Mouse (Mus musculus) midbrain, embryonic 12.5 days (tissue): ENCODE results near the gene Socs5. TPM values are rescaled to one million over a fixed set of nuclear protein-coding genes. Genes with fewer than 3 reads are reported as not detected.

ENCODE experiments used
- ATAC-seq: fragments of 200-750 bp; cut with Nextera tagmentation; 2 replicates; pipeline ENCODE4 v1.8.0; 2017; ENCODE audit warnings: low read depth, moderate TSS enrichment, moderate library complexity; ENCODE audit not compliant: low FRiP score
- H3K27ac ChIP-seq: fragments of 300-500 bp; sonication (generic); replicated peaks from 2 replicates; pipeline ENCODE4 v1.5.1; 2016; ENCODE audit warnings: mild to moderate bottlenecking
- H3K27me3 ChIP-seq: fragments of 300-500 bp; sonication (generic); 2 replicates; pipeline ENCODE4 v1.6.1; 2016; ENCODE audit warnings: mild to moderate bottlenecking
- H3K36me3 ChIP-seq: fragments of 300-500 bp; sonication (generic); 2 replicates; pipeline ENCODE4 v1.6.1; 2016
- H3K4me1 ChIP-seq: fragments of 300-500 bp; sonication (generic); 2 replicates; pipeline ENCODE4 v1.6.1; 2016
- H3K4me2 ChIP-seq: fragments of 300-500 bp; sonication (generic); replicated peaks from 2 replicates; pipeline ENCODE4 v1.6.1; 2016; ENCODE audit warnings: mild to moderate bottlenecking, moderate library complexity
- H3K4me3 ChIP-seq: fragments of 300-500 bp; sonication (generic); 2 replicates; pipeline ENCODE4 v1.5.1; 2016; ENCODE audit warnings: mild to moderate bottlenecking
- H3K9ac ChIP-seq: fragments of 300-500 bp; sonication (generic); replicated peaks from 2 replicates; pipeline ENCODE4 v1.6.1; 2016; ENCODE audit warnings: mild to moderate bottlenecking, moderate library complexity
- H3K9me3 ChIP-seq: fragments of 300-500 bp; sonication (generic); 2 replicates; pipeline ENCODE4 v1.6.1; 2016; ENCODE audit warnings: mild to moderate bottlenecking
- WGBS: fragments of 180-500 bp; shearing (Covaris S2); methylation state at CpG from one replicate; pipeline ENCODE4 v1.1.7; 2016; 5-methylcytosine and 5-hydroxymethylcytosine counted together
- polyA plus RNA-seq: library from polyadenylated mRNA; unstranded; fragments of >200 nt; fragmentation: Nextera tagmentation; extraction: Ambion mirVana; gene quantifications from 2 replicates; pipeline ENCODE4 v1.2.1, GENCODE M21; 2016

Socs5 gene
- polyA plus RNA-seq, 1 experiment from 2014 or later, result 14.1 TPM

DNA sequence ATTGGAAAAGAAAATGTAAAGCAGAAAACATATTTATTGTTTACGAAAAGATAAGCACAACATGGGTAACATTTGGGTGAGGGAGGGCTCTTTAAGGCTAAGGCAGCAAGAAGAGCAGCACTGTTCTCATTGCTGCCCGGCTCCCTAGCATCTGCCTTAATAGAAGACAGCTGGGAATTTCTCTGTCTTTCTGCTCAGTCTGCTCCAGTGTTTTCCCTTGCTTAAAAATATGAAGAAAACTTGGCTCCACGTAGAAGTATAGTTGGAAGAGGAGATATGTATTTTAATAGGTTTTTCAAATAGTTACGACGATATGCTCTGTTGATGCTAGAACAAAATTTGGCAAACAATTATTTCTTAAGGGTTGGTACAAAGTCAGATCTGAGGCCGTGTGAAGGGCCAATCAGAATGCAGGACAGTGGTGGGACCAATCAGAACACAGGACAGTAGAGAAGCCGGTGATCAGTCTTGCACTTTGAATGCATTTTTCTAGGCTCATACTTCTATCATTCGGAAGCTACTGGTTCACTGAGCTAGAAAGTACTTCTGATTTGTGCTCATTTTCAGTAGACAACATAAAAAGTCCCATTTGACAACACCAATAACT is 39.0 kb downstream of the Socs5 start:
- no peak overlapping the region for H3K4me2 ChIP-seq
- H3K27ac ChIP-seq, result no peak overlapping the region
- WGBS, result 86% methylated on average over 8 of the region's 8 CpGs
- no peaks in the 10 kb centered on the region for H3K27me3 ChIP-seq
- H3K4me3 ChIP-seq, result no peak overlapping the region
- H3K9me3 ChIP-seq, result no peaks in the 10 kb centered on the region
- 0 out of 2 replicates have a peak, but pooled peaks cover 2% of the 10 kb centered on the region for H3K4me1 ChIP-seq
- ATAC-seq, result no peak
- no peak overlapping the region for H3K9ac ChIP-seq
- no peaks in the 10 kb centered on the region for H3K36me3 ChIP-seq

DNA sequence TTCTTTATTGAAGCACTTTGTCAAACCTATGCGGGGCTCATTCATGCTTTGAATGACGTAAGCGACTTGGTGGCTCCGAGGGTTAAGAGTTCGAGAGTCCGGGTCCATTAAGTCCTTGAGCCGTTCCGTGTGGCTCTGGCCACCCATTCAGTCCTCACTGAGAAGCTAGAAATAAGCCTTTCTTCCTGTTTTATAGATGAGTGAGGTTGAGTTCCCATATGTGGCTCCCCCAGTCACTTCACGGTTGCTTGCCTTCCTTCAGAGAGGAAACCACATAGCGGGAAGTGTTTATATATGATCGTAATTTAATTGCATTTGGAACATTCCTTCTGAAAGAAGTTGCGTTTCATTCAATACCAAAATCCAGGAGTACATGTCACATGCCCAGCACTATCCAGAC is 42.3 kb downstream of the Socs5 start:
- Histone ChIP-seq H3K27ac (no peak overlapping the region), H3K27me3 (no peaks in the 10 kb centered on the region), H3K9ac (no peak overlapping the region), H3K36me3 (no peaks in the 10 kb centered on the region), H3K4me3 (no peak overlapping the region), H3K4me1 (no peaks in the 10 kb centered on the region), H3K9me3 (no peaks in the 10 kb centered on the region), H3K4me2 (no peak overlapping the region)
- WGBS, result 91% methylated on average over 12 of the region's 12 CpGs
- no peak for ATAC-seq

DNA sequence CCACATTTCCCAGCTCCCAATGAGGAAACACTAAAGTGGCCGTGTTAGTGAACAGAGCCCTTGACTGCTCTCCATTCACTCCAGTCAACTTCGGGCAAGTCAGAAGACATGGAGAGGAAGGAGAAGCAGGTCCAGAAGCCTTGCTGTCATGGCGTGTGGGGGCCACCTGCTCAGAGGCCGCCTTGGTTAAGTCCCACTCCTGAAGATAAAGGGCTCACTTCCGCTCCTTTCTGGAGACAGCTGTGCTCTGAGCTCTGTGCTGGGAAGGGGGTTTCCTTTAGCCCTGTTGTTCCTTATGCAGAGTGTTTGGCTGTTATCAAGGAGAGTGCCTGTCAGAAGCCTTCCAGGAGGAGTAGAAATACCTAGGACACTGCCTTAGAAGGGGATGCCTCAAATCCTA is 45.5 kb downstream of the Socs5 start:
- H3K4me1 ChIP-seq, result no peaks in the 10 kb centered on the region
- H3K9me3 ChIP-seq, result no peaks in the 10 kb centered on the region
- H3K27me3 ChIP-seq, result no peaks in the 10 kb centered on the region
- H3K36me3 ChIP-seq, result no peaks in the 10 kb centered on the region
- no peak for ATAC-seq
- H3K4me3 ChIP-seq, result no peak overlapping the region
- no peak overlapping the region for H3K27ac ChIP-seq
- 48% methylated on average over 5 of the region's 5 CpGs for WGBS
- H3K9ac ChIP-seq, result no peak overlapping the region
- H3K4me2 ChIP-seq, result no peak overlapping the region

DNA sequence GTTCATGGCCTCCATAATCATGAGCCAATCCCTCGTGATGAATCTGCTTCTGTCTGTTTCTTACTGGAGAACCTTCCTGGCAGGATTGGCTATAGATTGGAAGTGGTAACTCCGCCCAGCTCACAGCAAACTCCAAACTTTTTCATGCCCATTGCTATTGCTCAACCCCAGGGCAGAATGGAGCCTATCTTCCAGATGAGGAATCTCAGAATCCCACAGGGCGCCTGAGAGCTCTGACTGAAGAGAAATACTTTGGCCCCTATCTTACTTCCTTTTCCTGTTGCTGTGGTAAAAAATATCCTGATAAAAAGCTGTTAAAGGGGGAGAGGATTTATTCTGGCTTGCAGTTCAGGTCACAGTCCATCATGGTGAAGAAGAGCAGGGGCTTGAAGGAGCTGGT is 48.2 kb downstream of the Socs5 start:
- H3K9ac ChIP-seq, result no peak overlapping the region
- H3K9me3 ChIP-seq, result no peaks in the 10 kb centered on the region
- no peak overlapping the region for H3K4me2 ChIP-seq
- no peaks in the 10 kb centered on the region for H3K36me3 ChIP-seq
- no peak for ATAC-seq
- WGBS, result 87% methylated on average over 3 of the region's 3 CpGs
- H3K27me3 ChIP-seq, result no peaks in the 10 kb centered on the region
- no peak overlapping the region for H3K27ac ChIP-seq
- no peaks in the 10 kb centered on the region for H3K4me1 ChIP-seq
- H3K4me3 ChIP-seq, result no peak overlapping the region

DNA sequence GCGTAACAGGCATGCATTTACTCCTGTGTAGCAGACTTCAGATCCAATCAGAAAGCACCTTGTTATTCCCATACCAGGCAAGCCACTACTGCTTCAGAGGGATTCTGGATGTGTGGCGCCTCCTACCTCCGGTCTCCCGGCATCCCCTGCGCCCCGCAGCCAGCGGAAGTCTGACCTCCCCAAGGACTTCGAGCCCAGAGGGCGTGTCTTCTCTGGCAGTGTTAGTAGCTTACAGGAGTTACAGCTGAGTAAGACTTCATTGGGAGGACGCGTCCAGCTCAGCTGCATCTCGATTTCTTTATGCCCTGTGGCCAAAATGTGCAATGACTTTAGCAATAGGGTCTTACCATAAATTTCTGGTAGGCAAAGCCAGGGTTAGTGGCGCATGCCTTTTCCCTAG is 50.3 kb downstream of the Socs5 start:
- H3K27ac ChIP-seq, result no peak overlapping the region
- no peak overlapping the region for H3K4me3 ChIP-seq
- H3K4me1 ChIP-seq, result no peaks in the 10 kb centered on the region
- no peaks in the 10 kb centered on the region for H3K9me3 ChIP-seq
- no peak overlapping the region for H3K9ac ChIP-seq
- no peak overlapping the region for H3K4me2 ChIP-seq
- no peaks in the 10 kb centered on the region for H3K36me3 ChIP-seq
- 74% methylated on average over 13 of the region's 13 CpGs for WGBS
- no peaks in the 10 kb centered on the region for H3K27me3 ChIP-seq
- ATAC-seq, result no peak

DNA sequence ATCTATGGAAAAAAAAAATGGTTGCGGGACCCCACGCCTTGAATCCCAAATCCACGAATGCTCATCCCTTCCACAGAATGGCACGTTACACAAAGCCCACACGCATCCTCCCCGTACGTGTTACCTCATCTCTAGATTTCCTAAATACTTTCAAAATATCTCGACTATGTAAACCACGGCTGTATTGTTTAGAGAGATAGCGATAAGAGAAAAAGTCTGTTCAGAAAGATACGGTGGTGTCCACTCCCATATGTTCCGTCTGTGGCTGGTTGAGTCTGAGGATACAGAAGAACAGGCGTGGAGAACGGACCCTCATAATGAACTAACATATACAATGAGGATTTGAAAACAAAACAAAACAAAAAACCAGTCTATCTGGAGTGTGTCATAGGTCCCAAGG is 51.1 kb downstream of the Socs5 start:
- H3K27ac ChIP-seq, result no peak overlapping the region
- no peaks in the 10 kb centered on the region for H3K27me3 ChIP-seq
- H3K4me3 ChIP-seq, result no peak overlapping the region
- WGBS, result 95% methylated on average over 14 of the region's 14 CpGs
- no peaks in the 10 kb centered on the region for H3K9me3 ChIP-seq
- H3K4me2 ChIP-seq, result no peak overlapping the region
- no peaks in the 10 kb centered on the region for H3K36me3 ChIP-seq
- H3K9ac ChIP-seq, result no peak overlapping the region
- ATAC-seq, result no peak
- no peaks in the 10 kb centered on the region for H3K4me1 ChIP-seq

DNA sequence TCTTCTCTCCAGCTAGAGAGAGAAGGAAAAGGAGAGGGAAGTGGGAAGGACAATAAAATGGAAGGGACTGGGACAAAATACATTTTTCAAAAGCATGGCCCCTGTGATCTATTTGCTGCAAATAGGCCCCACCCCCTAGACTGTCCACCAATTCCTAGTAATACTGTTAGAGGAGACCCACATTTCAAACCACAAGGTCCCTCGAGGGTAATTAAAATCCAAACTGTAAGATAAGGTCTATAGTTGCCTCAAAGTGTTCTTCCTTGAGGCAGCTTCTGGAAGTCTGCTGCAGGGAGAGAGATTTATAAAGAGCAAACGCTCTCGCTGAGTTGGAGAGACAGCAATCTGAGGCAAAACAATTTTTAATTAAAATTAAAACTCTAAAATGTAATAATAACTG is 52.8 kb downstream of the Socs5 start:
- WGBS, result 87% methylated on average over 3 of the region's 3 CpGs
- Histone ChIP-seq H3K9ac (no peak overlapping the region), H3K27me3 (no peaks in the 10 kb centered on the region), H3K27ac (no peak overlapping the region), H3K36me3 (no peaks in the 10 kb centered on the region), H3K9me3 (no peaks in the 10 kb centered on the region), H3K4me3 (no peak overlapping the region), H3K4me2 (no peak overlapping the region), H3K4me1 (no peaks in the 10 kb centered on the region)
- ATAC-seq, result no peak

DNA sequence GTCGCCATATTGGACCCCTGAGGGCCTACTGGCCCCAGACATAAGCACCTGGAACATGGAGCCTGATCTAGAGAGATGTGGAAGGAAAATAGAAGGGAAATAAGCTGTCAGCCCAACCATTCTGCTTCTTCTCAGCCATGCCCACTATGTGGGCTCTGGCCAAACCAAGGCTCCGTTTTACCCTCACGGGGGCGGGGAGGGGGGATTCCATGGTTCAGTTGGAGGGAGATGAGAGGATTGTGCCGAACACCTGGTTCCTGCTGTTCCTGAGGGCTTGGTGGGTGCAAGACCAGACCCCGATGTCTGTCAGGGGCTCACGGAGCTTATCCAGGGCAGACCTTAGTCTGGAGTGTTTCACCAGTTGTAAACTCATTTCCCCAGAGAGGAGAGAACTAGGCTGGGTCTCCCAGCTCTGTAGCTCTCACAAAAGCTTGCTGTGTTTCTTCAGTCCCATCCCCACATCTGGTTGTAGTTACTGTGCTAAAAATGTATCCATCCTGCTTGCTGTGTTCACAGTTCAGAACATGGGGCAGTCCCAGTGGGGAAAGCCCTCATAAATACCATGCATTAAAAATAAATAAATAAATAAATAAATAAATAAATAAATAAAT is 56.9 kb downstream of the Socs5 start:
- Histone ChIP-seq H3K4me3 (no peak overlapping the region), H3K4me2 (no peak overlapping the region), H3K4me1 (peaks cover 5% of the 10 kb centered on the region; the same call in 1 of the 2 replicates), H3K9me3 (no peaks in the 10 kb centered on the region), H3K27ac (no peak overlapping the region), H3K9ac (no peak overlapping the region), H3K36me3 (no peaks in the 10 kb centered on the region), H3K27me3 (no peaks in the 10 kb centered on the region)
- WGBS, result 82% methylated on average over 7 of the region's 7 CpGs
- ATAC-seq, result no peak

DNA sequence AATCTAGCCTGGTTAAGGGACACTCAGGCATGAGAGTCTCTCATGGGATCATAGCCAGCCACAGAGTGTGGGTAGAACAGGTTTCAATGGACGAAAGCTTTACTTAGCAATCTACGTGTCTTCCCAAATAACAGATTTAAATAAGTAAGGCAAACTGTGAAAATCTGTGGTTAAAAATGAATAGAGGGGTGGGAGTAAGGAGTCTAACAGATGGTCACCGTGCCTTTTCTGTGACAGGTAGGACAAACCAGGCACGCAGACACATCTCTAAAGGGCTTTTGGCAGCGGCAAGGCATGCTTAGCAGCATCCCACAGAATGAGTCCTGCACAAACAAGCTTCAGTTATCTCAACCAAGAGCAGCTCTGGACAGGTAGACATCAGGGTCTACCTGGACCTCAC is 59.9 kb downstream of the Socs5 start:
- H3K4me3 ChIP-seq, result no peak overlapping the region
- no peak overlapping the region for H3K27ac ChIP-seq
- H3K36me3 ChIP-seq, result no peaks in the 10 kb centered on the region
- no peaks in the 10 kb centered on the region for H3K9me3 ChIP-seq
- 96% methylated on average over 5 of the region's 5 CpGs for WGBS
- H3K9ac ChIP-seq, result no peak overlapping the region
- no peak for ATAC-seq
- H3K4me2 ChIP-seq, result no peak overlapping the region
- no peaks in the 10 kb centered on the region for H3K27me3 ChIP-seq
- H3K4me1 ChIP-seq, result peaks cover 5% of the 10 kb centered on the region; the same call in 1 of the 2 replicates

DNA sequence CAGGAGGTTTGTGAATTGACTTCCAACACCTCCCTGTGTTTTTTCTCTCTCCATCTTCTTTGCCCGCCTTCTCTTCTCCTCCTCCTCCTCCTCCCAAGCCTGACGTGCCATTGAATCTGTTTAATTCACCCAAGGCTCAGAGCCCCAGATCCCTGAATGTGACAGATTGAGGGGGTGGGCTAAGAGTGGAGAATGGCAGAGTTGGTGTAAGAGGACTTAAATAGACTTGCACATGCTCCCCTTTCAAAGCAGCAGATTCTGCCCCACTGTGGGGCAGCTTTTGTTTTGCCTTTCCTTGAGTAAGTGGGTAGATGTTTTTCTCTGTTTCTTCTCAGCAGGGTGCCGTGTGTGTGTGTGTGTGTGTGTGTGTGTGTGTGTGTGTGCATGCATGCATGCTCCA is 61.6 kb downstream of the Socs5 start:
- H3K4me2 ChIP-seq, result no peak overlapping the region

DNA sequence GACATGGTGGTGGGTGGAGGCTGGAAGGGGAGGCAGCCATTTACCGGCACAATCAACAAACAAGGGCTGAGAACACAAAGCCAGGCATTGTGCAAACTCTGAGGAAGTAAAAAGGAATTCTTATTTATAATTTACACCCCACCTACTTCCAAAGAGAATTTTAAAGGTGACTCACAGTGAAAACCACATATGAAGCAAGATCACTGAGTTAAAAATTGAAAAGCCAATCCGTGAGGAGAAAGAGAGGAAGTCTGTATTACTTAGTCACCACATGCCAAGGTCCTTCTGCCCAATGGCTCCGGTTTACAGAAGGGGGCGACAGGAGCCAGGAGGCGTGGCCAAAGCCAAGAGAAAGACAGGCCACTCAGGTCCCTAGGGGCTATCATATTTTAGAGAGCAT is 62.9 kb downstream of the Socs5 start:
- WGBS, result 73% methylated on average over 5 of the region's 5 CpGs
- Histone ChIP-seq H3K36me3 (no peaks in the 10 kb centered on the region), H3K27me3 (no peaks in the 10 kb centered on the region), H3K4me3 (no peak overlapping the region), H3K4me1 (peaks cover 5% of the 10 kb centered on the region; the same call in 1 of the 2 replicates), H3K4me2 (no peak overlapping the region), H3K9me3 (peaks cover 7% of the 10 kb centered on the region; the same call in 1 of the 2 replicates), H3K27ac (no peak overlapping the region), H3K9ac (no peak overlapping the region)
- ATAC-seq, result no peak

More for the DNA sequence above, 61.6 kb downstream of the Socs5 start:
- Histone ChIP-seq H3K9me3 (peaks cover 7% of the 10 kb centered on the region; the same call in 1 of the 2 replicates), H3K9ac (no peak overlapping the region), H3K27me3 (no peaks in the 10 kb centered on the region), H3K4me1 (peaks cover 5% of the 10 kb centered on the region; the same call in 1 of the 2 replicates), H3K36me3 (no peaks in the 10 kb centered on the region), H3K27ac (no peak overlapping the region), H3K4me3 (no peak overlapping the region)
- WGBS, result 37% methylated on average over 3 of the region's 3 CpGs
- ATAC-seq, result no peak

DNA sequence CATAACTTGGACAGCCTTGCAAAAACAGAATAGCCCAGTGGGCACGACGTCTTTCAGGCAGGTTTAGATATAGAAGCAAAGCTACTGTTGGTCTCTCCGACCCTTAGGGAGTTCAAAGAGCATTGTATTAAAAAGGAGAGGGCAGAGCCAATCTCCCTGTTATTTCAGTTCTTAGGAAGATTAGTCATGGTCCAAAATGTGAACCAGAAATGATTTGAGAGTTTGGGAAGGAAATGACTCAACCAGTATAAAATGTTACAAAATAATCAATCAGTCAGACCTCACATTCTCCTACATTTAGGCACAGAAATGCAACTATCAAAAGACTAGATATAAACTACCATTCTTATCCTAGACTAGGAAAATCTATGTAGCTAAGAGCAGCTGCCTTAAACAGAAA is 64.6 kb downstream of the Socs5 start:
- Histone ChIP-seq H3K9me3 (peaks cover 7% of the 10 kb centered on the region; the same call in 1 of the 2 replicates), H3K36me3 (no peaks in the 10 kb centered on the region), H3K4me3 (no peak overlapping the region), H3K9ac (no peak overlapping the region), H3K4me1 (peaks cover 5% of the 10 kb centered on the region; the same call in 1 of the 2 replicates), H3K27ac (no peak overlapping the region), H3K4me2 (no peak overlapping the region), H3K27me3 (no peaks in the 10 kb centered on the region)
- WGBS, result 79% methylated on average over 3 of the region's 3 CpGs
- no peak for ATAC-seq
